Mouse (Mus musculus) lung, embryonic 14.5 days (tissue): Measurements from ENCODE around the gene Znrf3. TPM values are rescaled to one million over a fixed set of nuclear protein-coding genes. Genes with fewer than 3 reads are reported as not detected.
A peak's percentile ranks its signal among the peaks of the same experiment; 100 is the strongest.

Experiments used
- ATAC-seq: fragments of 200-750 bp; cut with Nextera tagmentation; 2 replicates; pipeline ENCODE4 v1.8.0; 2017; ENCODE audit warnings: mild to moderate bottlenecking, moderate TSS enrichment, moderate library complexity; ENCODE audit not compliant: insufficient read depth
- DNase-seq: peaks from one replicate; pipeline ENCODE4 v3.0.0-alpha.2; 2015
- H3K27ac ChIP-seq: fragments of 300-500 bp; sonication (generic); 2 replicates; pipeline ENCODE4 v1.5.1; 2014; ENCODE audit warnings: low read depth, mild to moderate bottlenecking, moderate library complexity
- H3K27me3 ChIP-seq: fragments of 300-500 bp; sonication (generic); 2 replicates; pipeline ENCODE4 v1.6.1; 2014; ENCODE audit warnings: low read length, control low read depth; ENCODE audit not compliant: insufficient read depth
- H3K36me3 ChIP-seq: fragments of 300-500 bp; sonication (generic); 2 replicates; pipeline ENCODE4 v1.6.1; 2014; ENCODE audit warnings: control low read depth; ENCODE audit not compliant: insufficient read depth
- H3K4me1 ChIP-seq: fragments of 300-500 bp; sonication (generic); 2 replicates; pipeline ENCODE4 v1.6.1; 2014; ENCODE audit warnings: antibody characterized with exemption, control low read depth; ENCODE audit not compliant: insufficient read depth
- H3K4me2 ChIP-seq: fragments of 300-500 bp; sonication (generic); 2 replicates; pipeline ENCODE4 v1.6.1; 2014; ENCODE audit warnings: mild to moderate bottlenecking
- H3K4me3 ChIP-seq: fragments of 300-500 bp; sonication (generic); 2 replicates; pipeline ENCODE4 v1.5.1; 2014; ENCODE audit warnings: low read depth, low read length
- H3K9ac ChIP-seq: fragments of 300-500 bp; sonication (generic); 2 replicates; pipeline ENCODE4 v1.6.1; 2014
- H3K9me3 ChIP-seq: fragments of 300-500 bp; sonication (generic); 2 replicates; pipeline ENCODE4 v1.6.1; 2016; ENCODE audit warnings: low read depth, low read length, control low read depth
- CTCF ChIP-seq: IDR thresholded peaks from 2 replicates; pipeline ENCODE4 v1.5.1; 2016; ENCODE audit warnings: antibody characterized with exemption, low read depth
- WGBS: fragments of 180-500 bp; shearing (Covaris S2); extraction: QIAGEN DNeasy Blood & Tissue Kit; methylation state at CpG from one replicate; pipeline ENCODE4 v1.1.7; 2014; 5-methylcytosine and 5-hydroxymethylcytosine counted together
- polyA plus RNA-seq: library from polyadenylated mRNA; unstranded; fragments of >200 nt; fragmentation: Nextera tagmentation; extraction: Ambion mirVana; gene quantifications from 2 replicates; pipeline ENCODE4 v1.2.1, GENCODE M21; 2014

Znrf3 gene
- polyA plus RNA-seq, 1 experiment from 2014 or later = 16.8 TPM

- DNase-seq = no peak
- Histone ChIP-seq H3K4me3 (no peak overlapping the region), H3K9ac (no peak overlapping the region), H3K27me3 (no peaks in the 10 kb centered on the region), H3K36me3 (no peaks in the 10 kb centered on the region), H3K4me1 (no peaks in the 10 kb centered on the region), H3K9me3 (no peaks in the 10 kb centered on the region), H3K4me2 (no peak overlapping the region), H3K27ac (no peak overlapping the region)
- no peak for ATAC-seq
- 94% methylated on average over 2 of the region's 2 CpGs for WGBS
- no peak for TF ChIP-seq CTCF
Observed at GRCm38 (mm10) chr11:5355266-5355764, 89.3 kb downstream of the Znrf3 start.

- H3K36me3 ChIP-seq = no peaks in the 10 kb centered on the region
- H3K9ac ChIP-seq = no peak overlapping the region
- H3K27me3 ChIP-seq = no peaks in the 10 kb centered on the region
- no peak for TF ChIP-seq CTCF
- 60% methylated on average over 1 of the region's 1 CpGs for WGBS
- no peak overlapping the region for H3K4me2 ChIP-seq
- no peak overlapping the region for H3K27ac ChIP-seq
- no peaks in the 10 kb centered on the region for H3K9me3 ChIP-seq
- DNase-seq (peak; percentile 29), ATAC-seq (no peak)
- no peaks in the 10 kb centered on the region for H3K4me1 ChIP-seq
- no peak overlapping the region for H3K4me3 ChIP-seq
Observed at GRCm38 (mm10) chr11:5354753-5355152, 89.9 kb downstream of the Znrf3 start.

GRCm38 (mm10) chr11:5353032-5353431 is 91.6 kb downstream of the Znrf3 start:
- H3K4me3 ChIP-seq = no peak overlapping the region
- DNase-seq = no peak
- no peak overlapping the region for H3K9ac ChIP-seq
- no peak overlapping the region for H3K27ac ChIP-seq
- H3K27me3 ChIP-seq = no peaks in the 10 kb centered on the region
- H3K9me3 ChIP-seq = no peaks in the 10 kb centered on the region
- H3K4me1 ChIP-seq = 0 out of 2 replicates have a peak, but pooled peaks cover 1% of the 10 kb centered on the region
- ATAC-seq = no peak
- no peaks in the 10 kb centered on the region for H3K36me3 ChIP-seq
- TF ChIP-seq CTCF = no peak
- no peak overlapping the region for H3K4me2 ChIP-seq

GRCm38 (mm10) chr11:5349483-5349882 is 95.2 kb downstream of the Znrf3 start:
- no peaks in the 10 kb centered on the region for H3K27me3 ChIP-seq
- H3K27ac ChIP-seq = no peak overlapping the region
- ATAC-seq = no peak
- DNase-seq = no peak
- H3K4me2 ChIP-seq = no peak overlapping the region
- peaks cover 8% of the 10 kb centered on the region; the same call in 1 of the 2 replicates for H3K4me1 ChIP-seq
- TF ChIP-seq CTCF = no peak
- 81% methylated on average over 5 of the region's 5 CpGs for WGBS
- no peak overlapping the region for H3K9ac ChIP-seq
- H3K4me3 ChIP-seq = no peak overlapping the region
- H3K36me3 ChIP-seq = no peaks in the 10 kb centered on the region
- H3K9me3 ChIP-seq = no peaks in the 10 kb centered on the region

- no peak for TF ChIP-seq CTCF
- DNase-seq = peak; percentile 58
- WGBS = 24% methylated on average over 4 of the region's 4 CpGs
- Histone ChIP-seq H3K4me3 (no peak overlapping the region), H3K9me3 (no peaks in the 10 kb centered on the region), H3K4me1 (peaks cover 8% of the 10 kb centered on the region; the same call in 1 of the 2 replicates), H3K27ac (no peak overlapping the region), H3K27me3 (no peaks in the 10 kb centered on the region), H3K9ac (no peak overlapping the region), H3K4me2 (no peak overlapping the region), H3K36me3 (no peaks in the 10 kb centered on the region)
- ATAC-seq = no peak
Observed at GRCm38 (mm10) chr11:5346845-5347640, 97.6 kb downstream of the Znrf3 start.

- Histone ChIP-seq H3K4me1 (peaks cover 8% of the 10 kb centered on the region; the same call in 1 of the 2 replicates), H3K27ac (no peak overlapping the region), H3K9ac (no peak overlapping the region), H3K4me3 (no peak overlapping the region), H3K9me3 (no peaks in the 10 kb centered on the region), H3K27me3 (no peaks in the 10 kb centered on the region), H3K36me3 (no peaks in the 10 kb centered on the region), H3K4me2 (no peak overlapping the region)
- no peak for TF ChIP-seq CTCF
- DNase-seq (no peak), ATAC-seq (no peak)
- WGBS = 77% methylated on average over 4 of the region's 4 CpGs
Observed at GRCm38 (mm10) chr11:5343748-5344147, 100.9 kb downstream of the Znrf3 start.

GRCm38 (mm10) chr11:5339732-5340131 is 104.9 kb downstream of the Znrf3 start:
- Histone ChIP-seq H3K27ac (no peak overlapping the region), H3K4me1 (no peaks in the 10 kb centered on the region), H3K4me2 (no peak overlapping the region), H3K9me3 (no peaks in the 10 kb centered on the region), H3K27me3 (no peaks in the 10 kb centered on the region), H3K9ac (no peak overlapping the region), H3K4me3 (no peak overlapping the region), H3K36me3 (peaks cover 14% of the 10 kb centered on the region; the same call in 1 of the 2 replicates)
- ATAC-seq = no peak
- no peak for DNase-seq
- whole genome bisulfite sequencing = 94% methylated on average over 1 of the region's 1 CpGs
- no peak for TF ChIP-seq CTCF
